Mouse (Mus musculus) forebrain, embryonic 10.5 days (tissue): ENCODE results near the gene Spats2l. TPM values are rescaled to one million over a fixed set of nuclear protein-coding genes. Genes with fewer than 3 reads are reported as not detected.

Experiments used
- DNase-seq: peaks from one replicate; pipeline ENCODE4 v3.0.0-alpha.2; 2017; ENCODE audit warnings: low spot score; ENCODE audit errors: extremely low spot score
- H3K27ac ChIP-seq: fragments of 300-500 bp; sonication (generic); 2 replicates; pipeline ENCODE4 v1.5.1; 2016; ENCODE audit warnings: mild to moderate bottlenecking
- H3K27me3 ChIP-seq: fragments of 300-500 bp; sonication (generic); 2 replicates; pipeline ENCODE4 v1.6.1; 2016; ENCODE audit warnings: mild to moderate bottlenecking; ENCODE audit not compliant: poor library complexity, severe bottlenecking
- H3K36me3 ChIP-seq: fragments of 300-500 bp; sonication (generic); replicated peaks from 2 replicates; pipeline ENCODE4 v1.6.1; 2016; ENCODE audit warnings: mild to moderate bottlenecking, moderate library complexity
- H3K4me1 ChIP-seq: fragments of 300-500 bp; sonication (generic); 2 replicates; pipeline ENCODE4 v1.6.1; 2016
- H3K4me3 ChIP-seq: fragments of 300-500 bp; sonication (generic); 2 replicates; pipeline ENCODE4 v1.5.1; 2016; ENCODE audit warnings: mild to moderate bottlenecking, moderate library complexity
- H3K9me3 ChIP-seq: fragments of 300-500 bp; sonication (generic); 2 replicates; pipeline ENCODE4 v1.6.1; 2016; ENCODE audit warnings: mild to moderate bottlenecking, moderate library complexity
- WGBS: fragments of 180-500 bp; shearing (Covaris S2); methylation state at CpG from one replicate; pipeline ENCODE4 v1.1.7; 2016; 5-methylcytosine and 5-hydroxymethylcytosine counted together
- polyA plus RNA-seq: library from polyadenylated mRNA; unstranded; fragments of >200 nt; fragmentation: Nextera tagmentation; extraction: Ambion mirVana; gene quantifications from 2 replicates; pipeline ENCODE4 v1.2.1, GENCODE M21; 2016

The Spats2l gene
- polyA plus RNA-seq, 1 experiment from 2014 or later, result 19.0 TPM

DNA sequence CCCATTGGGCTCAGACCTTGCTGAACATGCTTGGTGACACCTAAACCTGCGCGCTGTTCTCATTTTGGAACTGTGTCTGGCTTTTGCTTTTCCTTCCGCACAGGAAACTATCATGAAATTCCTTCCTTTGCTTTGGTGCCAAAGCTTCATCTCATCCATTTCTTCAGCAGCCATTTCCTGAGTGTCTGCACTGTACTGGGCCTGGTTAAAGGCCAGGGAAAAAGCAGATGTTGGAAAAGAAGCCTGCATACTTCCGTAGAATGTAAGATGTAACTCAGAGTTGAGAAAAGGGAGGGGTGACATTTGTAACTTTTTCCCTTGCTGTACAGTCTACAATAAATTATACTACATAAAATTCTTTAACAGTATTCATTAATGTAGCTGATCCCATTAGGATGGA is 18.2 kb downstream of the Spats2l start:
- H3K27ac ChIP-seq, result no peak overlapping the region
- WGBS, result 95% methylated on average over 4 of the region's 4 CpGs
- no peak overlapping the region for H3K4me3 ChIP-seq
- no peak for DNase-seq
- H3K9me3 ChIP-seq, result no peaks in the 10 kb centered on the region
- H3K4me1 ChIP-seq, result no peaks in the 10 kb centered on the region
- H3K36me3 ChIP-seq, result no peaks in the 10 kb centered on the region
- H3K27me3 ChIP-seq, result no peaks in the 10 kb centered on the region

DNA sequence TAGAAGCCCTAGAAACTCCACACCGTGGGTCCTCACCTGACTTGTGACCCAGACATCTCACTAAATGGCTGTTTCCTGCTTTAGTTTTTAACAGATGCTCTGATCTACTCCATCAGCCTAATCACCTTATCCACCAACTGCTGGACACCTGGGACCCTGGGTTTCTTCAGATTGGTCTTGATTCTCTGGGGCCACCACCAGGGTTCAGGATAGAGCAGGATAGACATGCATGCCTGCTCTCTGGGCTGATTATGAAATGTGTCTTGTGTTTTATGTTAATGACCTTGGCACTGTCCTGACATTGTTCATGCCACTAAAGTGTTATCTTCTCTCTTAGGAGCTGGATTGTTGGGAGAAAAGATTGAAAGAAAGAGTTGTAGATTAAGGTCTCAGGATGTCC is 21.9 kb downstream of the Spats2l start:
- 96% methylated on average over 1 of the region's 1 CpGs for WGBS
- no peak for DNase-seq
- H3K27me3 ChIP-seq, result no peaks in the 10 kb centered on the region

DNA sequence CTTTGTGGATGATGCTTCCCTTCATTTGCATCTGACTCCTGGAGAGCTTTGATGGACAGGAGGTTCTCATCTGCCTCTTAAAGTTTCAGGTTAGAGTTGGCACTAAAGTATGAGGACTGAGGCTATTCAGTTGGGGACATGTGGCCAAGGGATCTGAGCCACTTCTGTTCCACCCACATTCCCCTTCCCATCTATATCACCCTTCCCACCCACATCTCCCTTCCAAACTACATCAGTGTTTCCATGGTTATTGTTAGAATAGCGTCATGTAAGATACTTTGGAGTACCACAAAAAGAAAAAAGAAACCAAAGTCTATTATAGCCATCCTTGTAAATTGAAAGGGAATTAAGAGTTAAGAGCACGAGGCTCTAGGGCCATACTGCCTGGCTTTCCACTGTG is 25.4 kb downstream of the Spats2l start:
- no peaks in the 10 kb centered on the region for H3K36me3 ChIP-seq
- H3K27me3 ChIP-seq, result no peaks in the 10 kb centered on the region
- peaks cover 7% of the 10 kb centered on the region; the same call in 1 of the 2 replicates for H3K4me1 ChIP-seq
- H3K9me3 ChIP-seq, result no peaks in the 10 kb centered on the region
- no peak overlapping the region for H3K4me3 ChIP-seq
- WGBS, result 91% methylated on average over 2 of the region's 2 CpGs
- no peak for DNase-seq
- H3K27ac ChIP-seq, result no peak overlapping the region

More for the DNA sequence above, 21.9 kb downstream of the Spats2l start:
- H3K4me3 ChIP-seq, result no peak overlapping the region
- no peak overlapping the region for H3K27ac ChIP-seq
- no peaks in the 10 kb centered on the region for H3K9me3 ChIP-seq
- H3K36me3 ChIP-seq, result no peaks in the 10 kb centered on the region
- no peaks in the 10 kb centered on the region for H3K4me1 ChIP-seq

DNA sequence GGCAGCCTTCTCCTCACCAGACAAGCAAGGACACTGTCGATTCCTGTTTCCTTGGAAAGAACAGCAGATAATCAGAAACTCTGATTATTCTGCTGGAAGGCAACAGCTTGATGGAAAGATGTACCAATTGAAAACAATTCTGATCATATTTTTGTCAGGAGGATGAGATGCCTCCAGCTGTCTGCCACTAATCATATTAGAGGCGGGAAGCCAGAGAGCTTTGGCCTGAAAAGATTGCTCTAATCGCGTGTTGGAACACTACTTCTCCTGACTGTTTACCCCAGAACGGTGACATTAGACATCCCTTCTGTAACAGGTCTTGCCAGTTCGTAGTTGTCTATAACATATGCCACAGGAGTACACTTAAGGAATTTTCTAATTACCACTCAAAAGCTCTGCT is 26.9 kb downstream of the Spats2l start:
- Histone ChIP-seq H3K4me3 (no peak overlapping the region), H3K9me3 (no peaks in the 10 kb centered on the region), H3K27ac (no peak overlapping the region), H3K4me1 (peaks cover 16% of the 10 kb centered on the region), H3K27me3 (no peaks in the 10 kb centered on the region), H3K36me3 (no peaks in the 10 kb centered on the region)
- no peak for DNase-seq
- 89% methylated on average over 6 of the region's 6 CpGs for WGBS

DNA sequence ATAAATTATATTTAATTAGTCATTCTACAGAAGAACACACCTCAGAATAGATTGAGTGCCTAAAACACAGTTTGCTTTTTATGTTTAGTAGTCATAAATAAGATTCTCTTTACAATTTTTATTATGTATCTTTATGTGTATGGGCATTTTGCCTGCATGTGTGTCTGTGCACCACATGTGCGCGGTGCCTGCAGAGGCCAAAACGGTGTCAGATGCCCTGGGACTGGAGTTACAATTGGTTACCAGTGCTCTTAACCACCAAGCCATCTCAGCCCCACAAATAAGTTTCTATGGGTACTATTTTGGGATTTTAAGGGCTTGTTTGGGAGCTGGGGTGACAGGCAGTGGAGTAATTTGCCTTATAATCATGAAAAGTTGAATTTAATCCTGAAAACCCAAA is 32.2 kb downstream of the Spats2l start:
- Histone ChIP-seq H3K9me3 (no peaks in the 10 kb centered on the region), H3K27ac (no peak overlapping the region), H3K27me3 (no peaks in the 10 kb centered on the region), H3K4me3 (no peak overlapping the region), H3K4me1 (peaks cover 31% of the 10 kb centered on the region), H3K36me3 (peaks cover 3% of the 10 kb centered on the region; the same call in 1 of the 2 replicates)
- WGBS, result 93% methylated on average over 3 of the region's 3 CpGs
- DNase-seq, result no peak

DNA sequence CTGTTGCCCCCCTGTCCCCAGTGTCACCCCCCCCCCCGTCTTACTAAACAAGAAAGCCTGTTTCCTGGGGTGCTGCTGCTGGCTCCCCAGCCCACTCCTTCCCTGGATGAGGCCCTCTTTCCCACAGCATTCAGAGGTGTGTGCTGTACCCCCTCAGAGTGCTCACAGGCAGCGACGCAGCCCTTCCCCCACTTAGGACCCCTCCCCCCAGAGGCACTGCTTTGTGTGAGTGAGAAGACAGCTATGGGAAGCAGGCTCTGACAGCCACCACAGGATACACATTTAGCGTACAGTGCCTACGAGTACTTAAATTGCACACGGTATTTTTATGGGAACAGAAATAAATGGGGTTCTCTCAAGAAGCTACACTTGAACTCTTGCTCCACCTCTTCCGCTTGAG is 33.9 kb downstream of the Spats2l start:
- no peak for DNase-seq
- no peaks in the 10 kb centered on the region for H3K27me3 ChIP-seq
- WGBS, result 64% methylated on average over 7 of the region's 7 CpGs
- H3K4me1 ChIP-seq, result peaks cover 29% of the 10 kb centered on the region
- H3K4me3 ChIP-seq, result no peak overlapping the region
- no peaks in the 10 kb centered on the region for H3K9me3 ChIP-seq
- peaks cover 3% of the 10 kb centered on the region; the same call in 1 of the 2 replicates for H3K36me3 ChIP-seq
- H3K27ac ChIP-seq, result peak overlapping the region; percentile 66

DNA sequence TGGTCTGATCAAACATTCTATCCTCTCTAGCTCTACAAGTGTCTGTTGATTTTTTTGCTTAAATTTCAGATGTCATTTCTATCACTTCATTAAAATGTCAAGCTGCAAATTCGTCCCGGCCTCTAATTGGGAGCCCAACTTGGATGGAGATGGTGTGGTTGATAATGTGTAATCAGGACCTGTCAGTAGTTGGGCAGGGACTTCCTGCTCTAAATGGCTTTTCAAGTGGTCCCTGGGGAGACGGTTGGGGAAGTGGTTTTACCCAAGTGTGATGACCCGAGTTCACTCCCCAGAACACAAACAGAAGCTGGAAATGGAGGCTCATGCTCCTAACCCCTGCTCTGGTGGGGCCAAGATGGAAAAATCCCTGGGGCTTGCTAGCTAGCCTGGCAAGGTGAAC is 36.3 kb downstream of the Spats2l start:
- H3K9me3 ChIP-seq, result no peaks in the 10 kb centered on the region
- H3K4me3 ChIP-seq, result no peak overlapping the region
- H3K36me3 ChIP-seq, result peaks cover 3% of the 10 kb centered on the region; the same call in 1 of the 2 replicates
- WGBS, result 83% methylated on average over 4 of the region's 4 CpGs
- no peak overlapping the region for H3K27ac ChIP-seq
- H3K4me1 ChIP-seq, result peaks cover 21% of the 10 kb centered on the region
- DNase-seq, result no peak
- no peaks in the 10 kb centered on the region for H3K27me3 ChIP-seq

DNA sequence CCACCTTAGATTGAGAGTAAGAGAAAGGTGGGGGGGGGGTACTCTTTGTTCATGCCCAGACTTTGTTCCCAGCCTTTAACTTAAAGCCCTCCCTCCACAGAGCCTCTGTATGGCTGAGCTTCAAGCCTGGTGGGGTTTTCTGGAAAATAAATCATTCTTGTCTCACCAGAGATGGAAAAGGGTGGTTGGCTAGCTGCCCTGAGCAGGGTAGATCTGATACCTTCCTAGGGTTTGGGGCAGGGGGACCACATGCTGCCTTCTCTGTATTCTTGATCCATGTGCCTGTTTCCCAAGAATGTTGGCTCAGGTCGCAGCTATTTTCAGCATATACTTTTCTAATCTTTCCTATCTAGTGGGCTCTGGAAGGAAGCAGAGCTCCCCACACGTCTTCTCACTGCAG is 43.1 kb downstream of the Spats2l start:
- Histone ChIP-seq H3K4me3 (no peak overlapping the region), H3K4me1 (peaks cover 11% of the 10 kb centered on the region), H3K9me3 (no peaks in the 10 kb centered on the region), H3K27me3 (no peaks in the 10 kb centered on the region), H3K27ac (no peak overlapping the region), H3K36me3 (no peaks in the 10 kb centered on the region)
- 78% methylated on average over 2 of the region's 2 CpGs for WGBS
- DNase-seq, result no peak

DNA sequence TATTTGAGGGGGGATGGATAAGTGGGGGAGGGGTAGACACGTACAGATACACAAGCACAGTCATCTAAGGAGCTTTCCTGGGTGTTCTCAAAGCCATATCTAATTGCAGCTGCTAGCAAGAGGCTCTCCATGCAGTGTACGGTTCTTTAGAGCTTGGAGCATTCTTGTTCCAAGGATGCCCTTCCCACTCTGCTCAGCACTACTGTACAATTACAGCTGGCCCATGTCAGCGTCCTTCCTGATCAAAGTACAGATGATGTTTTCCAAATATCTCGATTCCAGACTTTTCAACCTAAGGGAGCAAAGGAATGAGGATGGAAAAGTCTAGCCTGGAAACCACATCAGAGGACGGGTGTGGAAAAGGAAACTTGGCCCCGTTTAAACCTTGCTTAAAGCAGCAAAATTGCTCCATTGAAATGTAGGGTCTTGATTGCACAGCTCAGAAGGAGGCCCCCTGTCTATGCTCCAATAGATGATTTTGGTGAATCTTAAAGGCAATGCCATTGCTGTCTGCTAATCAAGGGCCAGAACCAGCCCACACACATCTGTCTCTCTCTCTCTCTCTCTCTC is 46.6 kb downstream of the Spats2l start:
- no peaks in the 10 kb centered on the region for H3K9me3 ChIP-seq
- 86% methylated on average over 6 of the region's 6 CpGs for WGBS

DNA sequence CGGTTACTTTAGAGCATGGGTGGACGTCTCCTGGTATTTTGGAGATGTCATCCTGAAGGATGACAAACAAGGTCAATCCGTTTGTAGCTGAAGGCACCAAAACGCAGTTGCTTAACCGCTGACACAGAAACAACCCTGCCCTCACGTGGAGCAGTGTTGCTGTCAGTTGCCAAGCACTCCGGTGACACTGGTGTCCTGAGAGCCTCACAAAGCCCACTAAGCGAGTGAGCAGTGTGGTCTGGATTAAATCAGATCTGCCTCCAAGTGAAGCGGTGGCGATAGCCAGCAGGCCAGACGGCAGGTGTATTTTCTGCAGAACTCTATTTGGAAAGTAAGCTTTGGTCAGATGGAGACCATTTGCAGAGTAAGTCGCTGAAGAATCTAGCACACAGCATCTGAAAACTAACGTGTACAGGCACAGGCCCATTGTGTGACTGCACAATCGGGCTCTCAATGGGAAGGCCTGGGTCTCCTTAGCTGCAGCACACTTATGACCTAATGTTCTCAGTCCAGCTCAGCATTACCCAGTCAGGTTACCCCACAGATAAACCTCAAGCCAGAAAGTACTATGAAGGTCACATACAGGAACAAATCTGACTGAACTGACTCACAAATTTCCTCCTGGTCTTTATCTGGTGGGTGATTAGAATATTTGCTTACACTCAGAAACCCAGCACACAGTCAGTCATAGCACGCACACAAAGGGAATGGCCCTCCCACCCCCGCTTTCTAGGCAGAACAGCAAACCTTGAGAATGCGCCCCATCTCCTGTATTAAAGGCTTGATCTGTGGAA is 51.2 kb downstream of the Spats2l start:
- H3K4me1 ChIP-seq, result peaks cover 25% of the 10 kb centered on the region; the same call in 1 of the 2 replicates
- 85% methylated on average over 17 of the region's 17 CpGs for WGBS
- DNase-seq, result no peak

More for the DNA sequence above, 46.6 kb downstream of the Spats2l start:
- Histone ChIP-seq H3K4me3 (no peak overlapping the region), H3K4me1 (peaks cover 26% of the 10 kb centered on the region; the same call in 1 of the 2 replicates), H3K36me3 (no peaks in the 10 kb centered on the region), H3K27me3 (no peaks in the 10 kb centered on the region), H3K27ac (no peak overlapping the region)
- no peak for DNase-seq

DNA sequence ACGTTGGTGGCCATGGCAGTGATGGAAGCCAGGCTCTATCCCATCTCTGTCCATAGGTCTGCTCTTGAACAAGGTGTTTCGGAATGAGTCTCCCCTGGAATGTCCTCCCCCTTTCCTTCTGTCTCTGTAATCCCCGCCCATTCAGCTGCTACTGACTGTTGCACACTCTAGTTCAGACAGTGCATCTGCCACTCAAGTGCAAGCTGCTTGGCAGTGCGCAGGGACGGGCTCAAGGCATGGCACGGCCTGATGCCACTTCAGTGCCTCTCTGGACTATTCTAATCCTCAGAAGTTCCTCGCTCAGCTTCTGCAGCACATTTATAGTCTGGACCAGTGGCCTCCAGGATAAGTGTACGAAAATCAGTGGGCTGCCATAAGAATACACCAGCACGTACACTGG is 52.3 kb downstream of the Spats2l start:
- H3K9me3 ChIP-seq, result no peaks in the 10 kb centered on the region
- peaks cover 22% of the 10 kb centered on the region; the same call in 1 of the 2 replicates for H3K4me1 ChIP-seq
- H3K36me3 ChIP-seq, result no peaks in the 10 kb centered on the region
- 91% methylated on average over 9 of the region's 9 CpGs for WGBS
- no peak overlapping the region for H3K27ac ChIP-seq
- DNase-seq, result no peak
- no peak overlapping the region for H3K4me3 ChIP-seq
- no peaks in the 10 kb centered on the region for H3K27me3 ChIP-seq

More for the DNA sequence above, 51.2 kb downstream of the Spats2l start:
- Histone ChIP-seq H3K4me3 (no peak overlapping the region), H3K27ac (no peak overlapping the region), H3K9me3 (no peaks in the 10 kb centered on the region), H3K36me3 (no peaks in the 10 kb centered on the region), H3K27me3 (no peaks in the 10 kb centered on the region)

DNA sequence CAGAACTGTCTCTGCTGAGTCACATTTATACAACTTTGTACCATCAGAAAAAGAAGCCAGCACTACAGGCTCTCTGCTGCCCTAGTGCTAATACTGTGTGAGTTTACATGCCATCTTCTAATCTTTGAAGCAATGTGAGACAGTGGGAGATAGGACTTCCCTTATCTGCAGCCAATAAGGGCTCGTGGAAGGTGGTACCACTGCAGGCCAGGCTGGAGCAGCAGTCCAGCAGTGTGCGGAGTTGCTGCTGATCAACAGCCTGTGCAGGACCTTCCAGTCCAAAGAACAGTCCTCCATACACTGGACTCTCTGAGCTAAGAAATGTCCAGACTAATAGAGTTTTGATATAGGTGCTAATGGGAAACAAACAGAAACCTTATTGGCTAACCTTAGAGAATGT is 59.2 kb downstream of the Spats2l start:
- no peak overlapping the region for H3K4me3 ChIP-seq
- DNase-seq, result no peak
- no peaks in the 10 kb centered on the region for H3K9me3 ChIP-seq
- H3K27ac ChIP-seq, result 0 out of 2 replicates have a peak overlapping the region, but pooled peaks have one; percentile 37
- H3K4me1 ChIP-seq, result peaks cover 12% of the 10 kb centered on the region
- no peaks in the 10 kb centered on the region for H3K27me3 ChIP-seq
- no peaks in the 10 kb centered on the region for H3K36me3 ChIP-seq
- WGBS, result 91% methylated on average over 2 of the region's 2 CpGs

DNA sequence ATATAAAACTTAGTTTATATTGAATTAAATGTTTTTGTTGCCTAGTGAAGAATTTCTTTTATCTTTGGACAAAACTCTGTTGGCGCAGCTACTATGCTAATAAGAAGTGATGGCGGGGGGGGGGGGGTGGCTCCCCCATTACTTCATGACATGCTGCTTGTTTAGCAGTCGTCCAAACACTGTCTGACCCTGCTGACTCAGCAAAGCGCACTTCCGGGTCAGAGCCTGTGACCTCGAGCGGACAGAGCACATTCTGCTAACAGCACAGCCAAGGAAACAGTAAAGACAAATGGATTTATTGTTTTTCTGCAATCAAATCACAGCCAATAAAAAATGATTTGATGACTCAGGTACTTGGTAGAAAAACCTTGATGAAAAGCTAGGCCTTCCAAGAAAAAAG is 61.2 kb downstream of the Spats2l start:
- Histone ChIP-seq H3K36me3 (no peaks in the 10 kb centered on the region), H3K27me3 (no peaks in the 10 kb centered on the region), H3K4me1 (peaks cover 12% of the 10 kb centered on the region), H3K9me3 (no peaks in the 10 kb centered on the region), H3K4me3 (no peak overlapping the region), H3K27ac (no peak overlapping the region)
- WGBS, result 63% methylated on average over 7 of the region's 7 CpGs
- no peak for DNase-seq
